Mouse (Mus musculus) forebrain, embryonic 14.5 days (tissue): ENCODE measurements around the gene Ndufa1. TPM values are rescaled to one million over a fixed set of nuclear protein-coding genes. Genes with fewer than 3 reads are reported as not detected.
A peak's percentile ranks its signal among the peaks of the same experiment; 100 is the strongest.
"Not testable (repeated sequence)": the region's sequence is repeated elsewhere in the genome, so short reads cannot be mapped to it uniquely, and the experiment has no call there.

ENCODE experiments used
- ATAC-seq: fragments of 200-750 bp; cut with Nextera tagmentation; 2 replicates; pipeline ENCODE4 v1.8.0; 2017; ENCODE audit warnings: mild to moderate bottlenecking, moderate library complexity
- DNase-seq: peaks from one replicate; pipeline ENCODE4 v3.0.0-alpha.2; 2015; ENCODE audit warnings: low spot score
- H3K27ac ChIP-seq: fragments of 300-500 bp; sonication (generic); 2 replicates; pipeline ENCODE4 v1.5.1; 2014; ENCODE audit warnings: low read depth, mild to moderate bottlenecking, control low read depth, low read length, moderate library complexity
- H3K27me3 ChIP-seq: fragments of 300-500 bp; sonication (generic); replicated peaks from 2 replicates; pipeline ENCODE4 v1.6.1; 2014; ENCODE audit warnings: low read length, control low read depth, mixed read lengths; ENCODE audit not compliant: control insufficient read depth, insufficient read depth
- H3K36me3 ChIP-seq: fragments of 300-500 bp; sonication (generic); 2 replicates; pipeline ENCODE4 v1.6.1; 2014; ENCODE audit warnings: low read length, control low read depth; ENCODE audit not compliant: control insufficient read depth, insufficient read depth
- H3K4me1 ChIP-seq: fragments of 300-500 bp; sonication (generic); 2 replicates; pipeline ENCODE4 v1.6.1; 2014; ENCODE audit warnings: antibody characterized with exemption, low read length, control low read depth; ENCODE audit not compliant: control insufficient read depth, insufficient read depth
- H3K4me2 ChIP-seq: fragments of 300-500 bp; sonication (generic); 2 replicates; pipeline ENCODE4 v1.6.1; 2014; ENCODE audit warnings: mild to moderate bottlenecking, control low read depth, low read length
- H3K4me3 ChIP-seq: fragments of 300-500 bp; sonication (generic); 2 replicates; pipeline ENCODE4 v1.5.1; 2014; ENCODE audit warnings: low read depth, low read length, control low read depth
- H3K9ac ChIP-seq: fragments of 300-500 bp; sonication (generic); 2 replicates; pipeline ENCODE4 v1.6.1; 2014; ENCODE audit warnings: mild to moderate bottlenecking, low read length, control low read depth, moderate library complexity
- H3K9me3 ChIP-seq: fragments of 300-500 bp; sonication (generic); replicated peaks from 2 replicates; pipeline ENCODE4 v1.6.1; 2016; ENCODE audit warnings: low read length, control low read depth, mixed read lengths; ENCODE audit not compliant: control insufficient read depth
- WGBS: fragments of 180-500 bp; shearing (Covaris S2); extraction: QIAGEN DNeasy Blood & Tissue Kit; methylation state at CpG from one replicate; pipeline ENCODE4 v1.1.7; 2014; 5-methylcytosine and 5-hydroxymethylcytosine counted together
- polyA plus RNA-seq: library from polyadenylated mRNA; unstranded; fragments of >200 nt; fragmentation: Nextera tagmentation; extraction: Ambion mirVana; gene quantifications from 2 replicates; pipeline ENCODE4 v1.2.1, GENCODE M21; 2014

The Ndufa1 gene
- polyA plus RNA-seq, 1 experiment from 2014 or later = 642 TPM

GRCm38 (mm10) chrX:37163115-37163514 lies 27.8 kb downstream of the Ndufa1 start:
- Histone ChIP-seq H3K36me3 (no peaks in the 10 kb centered on the region), H3K4me3 (no peak overlapping the region), H3K9me3 (no peaks in the 10 kb centered on the region), H3K4me2 (no peak overlapping the region), H3K9ac (no peak overlapping the region), H3K27me3 (no peaks in the 10 kb centered on the region), H3K27ac (no peak overlapping the region), H3K4me1 (no peaks in the 10 kb centered on the region)
- DNase-seq (no peak), ATAC-seq (no peak)
- 71% methylated on average over 18 of the region's 18 CpGs for WGBS

DNA sequence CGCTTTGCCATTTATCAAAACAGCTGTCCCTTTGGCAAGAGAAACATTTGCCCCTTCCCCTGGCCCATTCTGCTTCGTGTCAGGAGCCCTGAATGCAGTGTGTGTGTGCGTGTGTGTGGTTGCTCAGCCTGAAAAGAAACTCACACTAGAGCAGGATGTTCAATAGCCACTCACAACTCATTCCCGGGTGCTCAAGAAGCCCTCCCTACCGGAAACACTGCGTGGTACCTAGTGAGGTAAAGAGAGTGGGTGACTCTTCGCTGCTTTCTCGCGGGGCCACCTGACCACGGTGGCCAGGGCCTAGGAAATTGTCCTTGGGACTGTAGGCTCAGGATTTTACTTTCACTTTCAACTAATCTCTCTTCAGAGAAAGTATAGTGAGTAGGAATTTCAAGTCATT lies 29.8 kb downstream of the Ndufa1 start:
- no peak overlapping the region for H3K4me3 ChIP-seq
- no peaks in the 10 kb centered on the region for H3K27me3 ChIP-seq
- 0 out of 2 replicates have a peak, but pooled peaks cover 4% of the 10 kb centered on the region for H3K36me3 ChIP-seq
- H3K9me3 ChIP-seq = no peaks in the 10 kb centered on the region
- H3K4me1 ChIP-seq = no peaks in the 10 kb centered on the region
- WGBS = 75% methylated on average over 10 of the region's 10 CpGs
- no peak overlapping the region for H3K9ac ChIP-seq
- H3K4me2 ChIP-seq = no peak overlapping the region
- DNase-seq (no peak), ATAC-seq (no peak)
- no peak overlapping the region for H3K27ac ChIP-seq

DNA sequence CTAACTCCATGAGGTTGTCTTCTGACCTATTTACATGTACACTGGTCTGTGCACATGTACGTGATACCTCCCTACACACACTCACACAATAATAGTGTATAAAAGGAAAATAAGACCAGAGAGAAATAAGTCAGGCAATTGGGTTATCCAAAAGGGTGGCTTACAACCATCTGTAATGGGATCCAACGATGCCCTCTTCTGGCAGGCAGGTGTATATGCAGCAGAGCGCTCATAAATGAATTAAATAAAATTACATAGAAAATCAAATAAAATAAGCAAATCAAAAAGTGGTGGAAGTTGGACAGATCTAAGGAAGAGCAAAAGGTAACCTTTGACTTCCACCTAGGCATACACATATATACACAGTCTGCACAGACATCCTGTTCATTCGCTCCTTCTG lies 33.1 kb downstream of the Ndufa1 start:
- WGBS = 64% methylated on average over 4 of the region's 4 CpGs
- peaks cover 12% of the 10 kb centered on the region; the same call in 1 of the 2 replicates for H3K36me3 ChIP-seq
- no peak for ATAC-seq

GRCm38 (mm10) chrX:37144954-37145353 lies 46.0 kb downstream of the Ndufa1 start:
- H3K4me2 ChIP-seq = no peak overlapping the region
- peak; percentile 32 for DNase-seq
- 93% methylated on average over 2 of the region's 2 CpGs for WGBS
- no peak overlapping the region for H3K27ac ChIP-seq
- no peaks in the 10 kb centered on the region for H3K4me1 ChIP-seq
- no peak overlapping the region for H3K9ac ChIP-seq
- no peaks in the 10 kb centered on the region for H3K27me3 ChIP-seq
- H3K9me3 ChIP-seq = no peaks in the 10 kb centered on the region
- ATAC-seq = no peak
- no peak overlapping the region for H3K4me3 ChIP-seq
- H3K36me3 ChIP-seq = peaks cover 13% of the 10 kb centered on the region

More for the DNA sequence above, 33.1 kb downstream of the Ndufa1 start:
- H3K27me3 ChIP-seq = no peaks in the 10 kb centered on the region
- H3K4me3 ChIP-seq = no peak overlapping the region
- no peak overlapping the region for H3K9ac ChIP-seq
- H3K4me2 ChIP-seq = no peak overlapping the region
- peak; percentile 1 for DNase-seq
- no peaks in the 10 kb centered on the region for H3K9me3 ChIP-seq
- no peaks in the 10 kb centered on the region for H3K4me1 ChIP-seq
- no peak overlapping the region for H3K27ac ChIP-seq

GRCm38 (mm10) chrX:37144498-37144897 lies 46.5 kb downstream of the Ndufa1 start:
- peaks cover 13% of the 10 kb centered on the region for H3K36me3 ChIP-seq
- not testable (repeated sequence) for H3K27me3 ChIP-seq, DNase-seq, H3K27ac ChIP-seq, H3K4me1 ChIP-seq, H3K9ac ChIP-seq, H3K9me3 ChIP-seq, ATAC-seq, H3K4me2 ChIP-seq, H3K4me3 ChIP-seq
- 63% methylated on average over 2 of the region's 4 CpGs for WGBS

DNA sequence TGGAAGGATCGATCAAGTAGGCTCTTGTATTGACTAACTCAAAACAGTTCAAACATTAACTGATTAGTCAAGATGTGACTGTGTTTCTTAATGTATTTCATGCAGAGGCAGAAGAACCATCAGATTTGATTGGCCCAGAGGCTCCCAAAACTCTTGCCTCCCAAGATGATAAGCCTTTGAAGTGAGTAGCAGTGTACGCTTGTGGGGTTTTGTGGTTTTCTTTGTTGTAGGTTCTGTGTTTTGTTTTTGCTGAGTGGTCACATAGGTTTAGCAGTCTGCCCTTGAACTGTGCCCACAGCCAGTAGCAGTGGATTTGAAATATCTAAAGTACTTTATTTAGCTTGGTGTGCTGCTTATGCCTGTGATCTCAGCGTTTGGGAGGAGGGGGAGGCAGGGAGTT lies 49.2 kb downstream of the Ndufa1 start:
- Histone ChIP-seq H3K4me1 (no peaks in the 10 kb centered on the region), H3K27me3 (no peaks in the 10 kb centered on the region), H3K36me3 (peaks cover 20% of the 10 kb centered on the region), H3K27ac (no peak overlapping the region), H3K4me3 (no peak overlapping the region), H3K9ac (no peak overlapping the region), H3K9me3 (no peaks in the 10 kb centered on the region), H3K4me2 (no peak overlapping the region)
- DNase-seq = no peak
- WGBS = 87% methylated on average over 3 of the region's 3 CpGs
- ATAC-seq = no peak

Other genes starting within 250 kb of the Ndufa1 start
- 49.3 and 60.5 TPM in 2 replicates for gene Sept6, start 199.4 kb downstream of the Ndufa1 start, polyA plus RNA-seq
- gene Sowahd, start 142.3 kb downstream of the Ndufa1 start, polyA plus RNA-seq = not detected in 2 replicates
- gene Rpl39, start 105.8 kb downstream of the Ndufa1 start, polyA plus RNA-seq = 316 and 433 TPM in 2 replicates
- 20.2 and 20.7 TPM in 2 replicates for gene Upf3b, start 80.8 kb downstream of the Ndufa1 start, polyA plus RNA-seq
- gene Nkap, start 64.4 kb downstream of the Ndufa1 start, polyA plus RNA-seq = 13.6 and 17.1 TPM in 2 replicates
- 0.36 TPM in 1 of 2 replicates, not detected in the other for gene Akap14, start 22.3 kb downstream of the Ndufa1 start, polyA plus RNA-seq
- gene Rnf113a1, start 82 bp upstream of the Ndufa1 start, polyA plus RNA-seq = 13.9 and 15.3 TPM in 2 replicates
- gene Gm9, start 19.9 kb upstream of the Ndufa1 start, polyA plus RNA-seq = not detected in 2 replicates
- not detected in 2 replicates for gene Rhox1, start 31.1 kb upstream of the Ndufa1 start, polyA plus RNA-seq
- not detected in 2 replicates for gene Rhox2a, start 53.8 kb upstream of the Ndufa1 start, polyA plus RNA-seq
- gene Rhox3a, start 58.8 kb upstream of the Ndufa1 start, polyA plus RNA-seq = not detected in 2 replicates
- not detected in 2 replicates for gene Rhox4a, start 74.2 kb upstream of the Ndufa1 start, polyA plus RNA-seq
- not detected in 2 replicates for gene Rhox3a2, start 188.9 kb upstream of the Ndufa1 start, polyA plus RNA-seq
- gene Rhox4a2, start 199.7 kb upstream of the Ndufa1 start, polyA plus RNA-seq = not detected in 2 replicates
- not detected in 2 replicates for gene Rhox2b, start 220.9 kb upstream of the Ndufa1 start, polyA plus RNA-seq
- gene Rhox4b, start 241.3 kb upstream of the Ndufa1 start, polyA plus RNA-seq = not detected in 2 replicates